Mouse (Mus musculus): ENCODE data around the gene Prss45.

GRCm38 (mm10) chr9:110803294-110803693, 31.1 kb upstream of the Prss45 start:
- TF ChIP-seq CTCF (IDR thresholded peaks at IDR 0.05; ENCODE audit: extremely low read depth, insufficient read depth, insufficient read length, insufficient replicate concordance) (no peak), POLR2A (IDR thresholded peaks at IDR 0.05; ENCODE audit: low read depth, low read length) (no peak)
